Comparison of ENCODE assay signal across 7 mouse cellular contexts in genomic region chr8:81767411-81768312, GRCm38 (mm10).
DNase-seq lines count a peak whose midpoint lies in the region; ATAC-seq and TF ChIP-seq lines count a peak whose summit lies in the region.

No protein-coding gene starts in this region.

- 6% methylated on average over 12 of the region's 12 CpGs for WGBS in liver, embryonic 15.5 days (ENCODE audit: insufficient replicate concordance)

- H3K4me2 ChIP-seq in liver, embryonic 15.5 days, result peak overlapping the region; percentile 46

- no peaks in the 10 kb centered on the region for H3K9me3 ChIP-seq in G1E (replicated peaks)
- no peaks in the 10 kb centered on the region for H3K9me3 ChIP-seq in liver, embryonic 15.5 days (replicated peaks)

- peaks cover 64% of the 10 kb centered on the region for H3K4me1 ChIP-seq in G1E (ENCODE audit: insufficient read depth, low read depth, low read length)
- peaks cover 21% of the 10 kb centered on the region for H3K4me1 ChIP-seq in liver, embryonic 15.5 days (replicated peaks)

- no peaks in the 10 kb centered on the region for H3K27me3 ChIP-seq in G1E (ENCODE audit: insufficient read depth, low read length)
- H3K27me3 ChIP-seq in liver, embryonic 15.5 days, result no peaks in the 10 kb centered on the region

- DNase-seq in G1E (ENCODE audit: low spot score), result no peak
- peak; percentile 31 for DNase-seq in adrenal gland, postnatal 10 days
- DNase-seq in forelimb bud, embryonic 11.5 days (ENCODE audit: low read depth, low spot score), result peak; percentile 65
- peak; percentile 34 for DNase-seq in neural tube, embryonic 10.5 days (ENCODE audit: extremely low spot score, low spot score)
- DNase-seq in frontal cortex, postnatal 36 days (ENCODE audit: low spot score in 2 of 2), result no peak

- peak overlapping the region; percentile 66 for H3K4me3 ChIP-seq in G1E (ENCODE audit: low read depth, low read length)
- peak overlapping the region; percentile 18; the same call in 1 of the 2 replicates for H3K4me3 ChIP-seq in liver, embryonic 15.5 days (replicated peaks)

- H3K36me3 ChIP-seq in G1E (replicated peaks), result peaks cover 8% of the 10 kb centered on the region
- no peaks in the 10 kb centered on the region for H3K36me3 ChIP-seq in liver, embryonic 15.5 days (replicated peaks)

- 0 out of 2 replicates have a peak overlapping the region, but pooled peaks have one; percentile 9 for H3K27ac ChIP-seq in liver, embryonic 15.5 days (replicated peaks)

- peak; percentile 26 for ATAC-seq in G1E (ENCODE audit: extremely low read depth, insufficient number of reproducible peaks, low FRiP score, poor library complexity, severe bottlenecking)
- ATAC-seq in inflammation-experienced regulatory T-cells, adult 6 months, result peak; percentile 48
- peak; percentile 56 for ATAC-seq in liver, embryonic 15.5 days (ENCODE audit: insufficient read depth)

- no peak overlapping the region for H3K9ac ChIP-seq in liver, embryonic 15.5 days

- no peak for TF ChIP-seq CTCF in G1E (IDR thresholded peaks at IDR 0.05; ENCODE audit: low read depth, low read length)

Comparison
In these comparisons a context has a peak if more than half of its experiments do, and no peak if none do; other contexts are left out.
1. DNase-seq: peak in adrenal gland, postnatal 10 days (single experiment), forelimb bud, embryonic 11.5 days (single experiment) and neural tube, embryonic 10.5 days (single experiment); none in G1E (single experiment) and frontal cortex, postnatal 36 days (0 of 2).
2. Peak in every context shown above with its lines, with median percentiles within 50 percentile points of each other: ATAC-seq.